Mouse (Mus musculus) G1E (cell line): ENCODE measurements around the gene Ube2c. TPM values are rescaled to one million over a fixed set of nuclear protein-coding genes. Genes with fewer than 3 reads are reported as not detected.
A peak's percentile ranks its signal among the peaks of the same experiment; 100 is the strongest.

Experiments
- ATAC-seq: 2 replicates; pipeline ENCODE4 v1.8.0; 2016; ENCODE audit warnings: mild to moderate bottlenecking; ENCODE audit not compliant: insufficient number of reproducible peaks, poor library complexity, low FRiP score, severe bottlenecking; ENCODE audit errors: extremely low read depth
- DNase-seq: peaks from one replicate; pipeline ENCODE4 v3.0.0; 2012; ENCODE audit warnings: low spot score
- H3K27me3 ChIP-seq: 2 replicates; pipeline ENCODE4 v1.6.1; 2012; ENCODE audit warnings: mild to moderate bottlenecking, low read length, inconsistent platforms; ENCODE audit not compliant: insufficient read depth
- H3K36me3 ChIP-seq: replicated peaks from 2 replicates; pipeline ENCODE3; 2012; ENCODE audit warnings: mild to moderate bottlenecking, inconsistent platforms
- H3K4me1 ChIP-seq: 2 replicates; pipeline ENCODE4 v1.6.1; 2012; ENCODE audit warnings: low read depth, low read length, inconsistent platforms, mixed read lengths; ENCODE audit not compliant: insufficient read depth
- H3K4me3 ChIP-seq: 2 replicates; pipeline ENCODE4 v1.5.1; 2012; ENCODE audit warnings: low read depth, mild to moderate bottlenecking, inconsistent platforms, low read length, moderate library complexity, mixed read lengths
- H3K9me3 ChIP-seq: replicated peaks from 2 replicates; pipeline ENCODE4 v1.6.1; 2012; ENCODE audit warnings: inconsistent platforms
- CTCF ChIP-seq: IDR thresholded peaks from 2 replicates; pipeline ENCODE4 v1.5.1; 2012; ENCODE audit warnings: low read depth, low read length, inconsistent platforms, mixed read lengths
- GATA1 ChIP-seq: IDR thresholded peaks from 2 replicates; pipeline ENCODE4 v1.6.1; 2012; ENCODE audit warnings: borderline replicate concordance, low read length, inconsistent platforms, mixed read lengths
- GATA2 ChIP-seq: IDR thresholded peaks from 2 replicates; pipeline ENCODE4 v1.6.1; 2012; ENCODE audit warnings: low read depth, low read length, inconsistent platforms, borderline replicate concordance
- POLR2AphosphoS5 ChIP-seq: IDR thresholded peaks from 2 replicates; pipeline ENCODE4 v1.6.1; 2012; ENCODE audit warnings: low read depth, low read length, inconsistent platforms; ENCODE audit not compliant: insufficient replicate concordance
- TAL1 ChIP-seq: conservative IDR thresholded peaks from 2 replicates; pipeline ENCODE4 v1.6.1; 2012; ENCODE audit warnings: low read depth, low read length, inconsistent platforms, mixed read lengths
- polyA plus RNA-seq: library from polyadenylated mRNA; stranded (reverse); fragments of >175 nt; gene quantifications from 2 replicates; pipeline ENCODE4 v1.2.3, GENCODE M21; 2012
- total RNA-seq, 2 experiments: library from RNA; stranded (forward) in 1 of 2; stranded (reverse) in 1 of 2; fragments of 200-1000 nt in 1 of 2; fragments of >200 nt in 1 of 2; fragmentation: Nextera tagmentation in 1 of 2; gene quantifications; 2 replicates each; pipeline ENCODE4 v1.2.3; 2014 to 2017

Ube2c gene
- total and polyA plus RNA-seq, 3 experiments, result 102 to 411 (median 127) TPM

GRCm38 (mm10) chr2:164784869-164785420 is 15.2 kb downstream of the Ube2c start:
- DNase-seq (no peak), ATAC-seq (0 out of 2 replicates have a peak, but pooled peaks have one; percentile 15)
- Histone ChIP-seq H3K9me3 (no peaks in the 10 kb centered on the region), H3K27me3 (peaks cover 16% of the 10 kb centered on the region), H3K36me3 (peaks cover 20% of the 10 kb centered on the region), H3K4me1 (peaks cover 41% of the 10 kb centered on the region), H3K4me3 (peak overlapping the region; percentile 77)
- TF ChIP-seq CTCF (no peak), TAL1 (peak; percentile 41)

- peaks cover 15% of the 10 kb centered on the region for H3K27me3 ChIP-seq
- peak; percentile 70 for DNase-seq
- H3K4me3 ChIP-seq, result peak within 1 kb of the TSS; percentile 77
- peaks cover 27% of the 10 kb centered on the region for H3K36me3 ChIP-seq
- peaks cover 48% of the 10 kb centered on the region for H3K4me1 ChIP-seq
- ATAC-seq, result peak; percentile 24
- H3K9me3 ChIP-seq, result no peaks in the 10 kb centered on the region
- no peak for TF ChIP-seq CTCF
- no peak for TF ChIP-seq GATA1
- no peak for TF ChIP-seq POLR2AphosphoS5
- no peak for TF ChIP-seq TAL1
- TF ChIP-seq GATA2, result no peak
Observed at GRCm38 (mm10) chr2:164785481-164786387, 16.0 kb downstream of the Ube2c start, which contains the start of gene Snx21. TSS of gene Snx21 (plus strand) at chr2:164785823.

- peaks cover 52% of the 10 kb centered on the region for H3K4me1 ChIP-seq
- ATAC-seq (no peak), DNase-seq (no peak)
- peak overlapping the region; percentile 77 for H3K4me3 ChIP-seq
- H3K27me3 ChIP-seq, result peaks cover 13% of the 10 kb centered on the region
- H3K36me3 ChIP-seq, result peaks cover 34% of the 10 kb centered on the region
- H3K9me3 ChIP-seq, result no peaks in the 10 kb centered on the region
- TF ChIP-seq GATA1 (no peak), CTCF (no peak), POLR2AphosphoS5 (no peak), GATA2 (no peak), TAL1 (no peak)
Observed at GRCm38 (mm10) chr2:164786388-164786885, 16.7 kb downstream of the Ube2c start.

- DNase-seq (no peak), ATAC-seq (no peak)
- Histone ChIP-seq H3K27me3 (peaks cover 8% of the 10 kb centered on the region), H3K4me1 (peaks cover 51% of the 10 kb centered on the region), H3K4me3 (no peak overlapping the region), H3K9me3 (no peaks in the 10 kb centered on the region), H3K36me3 (peaks cover 40% of the 10 kb centered on the region)
- TF ChIP-seq CTCF, result 0 out of 2 replicates have a peak, but pooled peaks have one; percentile 2
- no peak for TF ChIP-seq GATA1
Observed at GRCm38 (mm10) chr2:164787032-164787431, 17.3 kb downstream of the Ube2c start.

DNA sequence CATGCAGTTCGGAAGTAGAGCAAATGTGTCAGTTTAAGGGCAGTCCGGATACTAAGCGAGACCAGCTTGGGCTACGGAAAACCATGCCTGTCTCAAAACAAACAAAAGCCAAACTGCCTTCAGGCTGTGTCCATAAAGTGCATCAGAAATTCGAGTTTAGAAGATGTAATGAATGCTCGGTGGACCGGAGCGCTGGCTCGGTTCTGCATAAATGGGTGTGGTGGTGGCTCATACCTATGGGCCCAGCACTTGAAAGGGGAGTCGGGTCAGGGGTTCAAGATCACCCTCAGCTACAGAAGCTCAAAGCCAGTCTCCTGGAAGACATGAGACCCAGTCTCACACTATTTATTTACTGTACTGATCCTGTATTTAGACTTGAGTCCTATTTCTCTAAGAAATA is 18.1 kb downstream of the Ube2c start:
- Histone ChIP-seq H3K9me3 (no peaks in the 10 kb centered on the region), H3K4me1 (peaks cover 51% of the 10 kb centered on the region), H3K4me3 (no peak overlapping the region), H3K27me3 (peaks cover 6% of the 10 kb centered on the region), H3K36me3 (peaks cover 48% of the 10 kb centered on the region)
- DNase-seq, result no peak
- TF ChIP-seq GATA2 (no peak), CTCF (no peak), GATA1 (no peak), POLR2AphosphoS5 (no peak), TAL1 (no peak)
- no peak for ATAC-seq

GRCm38 (mm10) chr2:164788411-164788810 is 18.7 kb downstream of the Ube2c start:
- ATAC-seq, result no peak
- H3K27me3 ChIP-seq, result 0 out of 2 replicates have a peak, but pooled peaks cover 3% of the 10 kb centered on the region
- H3K36me3 ChIP-seq, result peaks cover 54% of the 10 kb centered on the region
- DNase-seq, result no peak
- H3K4me3 ChIP-seq, result no peak overlapping the region
- H3K4me1 ChIP-seq, result peaks cover 53% of the 10 kb centered on the region
- no peaks in the 10 kb centered on the region for H3K9me3 ChIP-seq
- TF ChIP-seq POLR2AphosphoS5, result no peak
- no peak for TF ChIP-seq GATA2
- no peak for TF ChIP-seq CTCF
- no peak for TF ChIP-seq TAL1
- no peak for TF ChIP-seq GATA1
